Mouse (Mus musculus) ovary, adult 2 months (tissue): ENCODE results near the gene C6. TPM values are rescaled to one million over a fixed set of nuclear protein-coding genes. Genes with fewer than 3 reads are reported as not detected.

Source experiments
- polyA plus RNA-seq: library from polyadenylated mRNA; depleted of rRNA; stranded (reverse); fragments of >200 nt; gene quantifications from 2 replicates; pipeline ENCODE4 v1.2.3, GENCODE M21; 2012; rRNA removed

Gene C6
- polyA plus RNA-seq = 0.60 and 1.00 TPM in 2 replicates

DNA sequence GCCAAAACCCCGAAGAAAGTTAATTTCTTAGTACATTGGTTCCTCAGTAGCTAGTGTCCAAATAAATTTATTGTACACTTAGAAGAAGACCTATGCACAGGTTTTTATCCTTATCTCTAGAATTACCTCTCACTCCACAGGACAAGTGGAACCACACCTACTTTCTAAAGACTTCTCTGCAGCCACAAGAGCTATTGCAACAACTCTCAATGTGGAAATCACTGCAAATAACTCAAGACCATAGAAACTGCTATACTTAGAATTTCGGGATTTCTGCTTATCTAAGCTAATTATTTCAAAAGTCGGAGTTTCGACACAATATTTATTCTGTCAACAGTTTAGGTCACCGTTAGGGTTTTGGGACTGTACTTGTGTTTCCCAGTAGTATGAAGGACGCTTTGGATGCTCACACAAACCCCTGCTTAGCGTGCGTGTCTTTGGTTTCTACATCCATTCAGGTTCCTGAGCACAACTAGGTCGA, at the start of gene C6:
Gene C6, plus strand, starts transcription at position 346 of the 481 bp plus-strand sequence.

Other genes with a start within 250 kb of the C6 start
- not detected in 2 replicates for gene Mroh2b, start 171.6 kb downstream of the C6 start, polyA plus RNA-seq